Mouse (Mus musculus) lung, postnatal 0 days (tissue): ENCODE results near the gene Ccl5.

Source experiments
- CTCF ChIP-seq: IDR thresholded peaks from 2 replicates; pipeline ENCODE4 v1.5.1; 2016; ENCODE audit warnings: antibody characterized with exemption, mild to moderate bottlenecking
- EP300 ChIP-seq: IDR thresholded peaks from 2 replicates; pipeline ENCODE4 v1.6.1; 2016; ENCODE audit warnings: antibody characterized with exemption, mild to moderate bottlenecking, control low read depth

- no peak for TF ChIP-seq CTCF
- no peak for TF ChIP-seq EP300
Measured at GRCm38 (mm10) chr11:83572834-83573233, 42.5 kb upstream of the Ccl5 start.
